Mouse (Mus musculus) lung, postnatal 0 days (tissue): ENCODE measurements around the gene Tspan18. TPM values are rescaled to one million over a fixed set of nuclear protein-coding genes. Genes with fewer than 3 reads are reported as not detected.
A peak's percentile ranks its signal among the peaks of the same experiment; 100 is the strongest.

ENCODE experiments used
- ATAC-seq: fragments of 200-750 bp; cut with Nextera tagmentation; 2 replicates; pipeline ENCODE4 v1.8.0; 2017; ENCODE audit warnings: moderate library complexity
- DNase-seq: peaks from one replicate; pipeline ENCODE4 v3.0.0-alpha.2; 2016; ENCODE audit warnings: low spot score
- H3K27ac ChIP-seq: fragments of 300-500 bp; sonication (generic); 2 replicates; pipeline ENCODE4 v1.5.1; 2014; ENCODE audit warnings: antibody characterized with exemption, mild to moderate bottlenecking, low read length, mixed read lengths
- H3K27me3 ChIP-seq: fragments of 300-500 bp; sonication (generic); replicated peaks from 2 replicates; pipeline ENCODE4 v1.6.1; 2014; ENCODE audit warnings: low read length, mixed read lengths; ENCODE audit not compliant: insufficient read depth
- H3K36me3 ChIP-seq: fragments of 300-500 bp; sonication (generic); 2 replicates; pipeline ENCODE4 v1.6.1; 2014; ENCODE audit warnings: low read length, mixed read lengths; ENCODE audit not compliant: insufficient read depth
- H3K4me1 ChIP-seq: fragments of 300-500 bp; sonication (generic); 2 replicates; pipeline ENCODE4 v1.6.1; 2014; ENCODE audit warnings: antibody characterized with exemption, low read depth, low read length, mixed read lengths; ENCODE audit not compliant: insufficient read depth
- H3K4me2 ChIP-seq: fragments of 300-500 bp; sonication (generic); replicated peaks from 2 replicates; pipeline ENCODE4 v1.6.1; 2014; ENCODE audit warnings: low read depth, mild to moderate bottlenecking, low read length, moderate library complexity, mixed read lengths
- H3K4me3 ChIP-seq: fragments of 300-500 bp; sonication (generic); 2 replicates; pipeline ENCODE4 v1.5.1; 2014; ENCODE audit warnings: low read depth, low read length
- H3K9ac ChIP-seq: fragments of 300-500 bp; sonication (generic); replicated peaks from 2 replicates; pipeline ENCODE4 v1.6.1; 2014; ENCODE audit warnings: low read depth, mild to moderate bottlenecking
- H3K9me3 ChIP-seq: fragments of 300-500 bp; sonication (generic); 2 replicates; pipeline ENCODE4 v1.6.1; 2016; ENCODE audit warnings: low read length, mixed read lengths
- CTCF ChIP-seq: IDR thresholded peaks from 2 replicates; pipeline ENCODE4 v1.5.1; 2016; ENCODE audit warnings: antibody characterized with exemption, mild to moderate bottlenecking
- EP300 ChIP-seq: IDR thresholded peaks from 2 replicates; pipeline ENCODE4 v1.6.1; 2016; ENCODE audit warnings: antibody characterized with exemption, mild to moderate bottlenecking, control low read depth
- WGBS: fragments of 180-500 bp; shearing (Covaris S2); extraction: QIAGEN DNeasy Blood & Tissue Kit; methylation state at CpG from one replicate; pipeline ENCODE4 v1.1.7; 2014; 5-methylcytosine and 5-hydroxymethylcytosine counted together
- polyA plus RNA-seq: library from polyadenylated mRNA; unstranded; fragments of >200 nt; fragmentation: Nextera tagmentation; extraction: Ambion mirVana; gene quantifications from 2 replicates; pipeline ENCODE4 v1.2.1, GENCODE M21; 2015

Gene Tspan18
- polyA plus RNA-seq, 1 experiment from 2014 or later: 36.4 TPM

GRCm38 (mm10) chr2:93220447-93220846 is 113.9 kb downstream of the Tspan18 start:
- no peaks in the 10 kb centered on the region for H3K27me3 ChIP-seq
- H3K4me3 ChIP-seq: no peak overlapping the region
- no peak overlapping the region for H3K9ac ChIP-seq
- TF ChIP-seq CTCF (peak; percentile 23; the same call in 1 of the 2 replicates), EP300 (no peak)
- no peak overlapping the region for H3K4me2 ChIP-seq
- WGBS: 67% methylated on average over 5 of the region's 5 CpGs
- no peaks in the 10 kb centered on the region for H3K9me3 ChIP-seq
- DNase-seq: no peak
- no peak overlapping the region for H3K27ac ChIP-seq
- ATAC-seq: no peak
- no peaks in the 10 kb centered on the region for H3K4me1 ChIP-seq
- no peaks in the 10 kb centered on the region for H3K36me3 ChIP-seq

DNA sequence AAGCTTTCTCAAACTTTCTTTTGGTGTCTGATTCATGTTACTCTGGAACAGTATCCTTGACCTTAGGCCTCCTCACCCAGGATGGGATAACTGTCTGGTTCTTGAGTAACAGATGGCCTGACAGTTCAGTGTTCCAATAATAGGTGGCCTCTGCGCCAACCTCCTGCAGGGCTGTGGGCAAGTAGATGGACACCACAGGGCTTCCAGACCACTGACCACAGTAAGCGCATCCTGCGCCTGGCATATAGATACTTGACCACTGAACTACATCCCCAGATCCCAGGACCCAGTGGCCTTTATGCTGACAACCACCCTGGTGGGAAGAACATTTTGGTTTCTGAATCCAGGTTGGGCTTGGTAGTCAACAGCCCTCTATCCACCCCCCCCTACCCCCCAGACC is 114.7 kb downstream of the Tspan18 start:
- H3K36me3 ChIP-seq: no peaks in the 10 kb centered on the region
- H3K9ac ChIP-seq: no peak overlapping the region
- H3K9me3 ChIP-seq: no peaks in the 10 kb centered on the region
- ATAC-seq (no peak), DNase-seq (no peak)
- H3K4me2 ChIP-seq: no peak overlapping the region
- H3K4me3 ChIP-seq: no peak overlapping the region
- 94% methylated on average over 3 of the region's 3 CpGs for WGBS
- TF ChIP-seq CTCF (no peak), EP300 (no peak)
- H3K4me1 ChIP-seq: no peaks in the 10 kb centered on the region
- H3K27me3 ChIP-seq: no peaks in the 10 kb centered on the region
- no peak overlapping the region for H3K27ac ChIP-seq

DNA sequence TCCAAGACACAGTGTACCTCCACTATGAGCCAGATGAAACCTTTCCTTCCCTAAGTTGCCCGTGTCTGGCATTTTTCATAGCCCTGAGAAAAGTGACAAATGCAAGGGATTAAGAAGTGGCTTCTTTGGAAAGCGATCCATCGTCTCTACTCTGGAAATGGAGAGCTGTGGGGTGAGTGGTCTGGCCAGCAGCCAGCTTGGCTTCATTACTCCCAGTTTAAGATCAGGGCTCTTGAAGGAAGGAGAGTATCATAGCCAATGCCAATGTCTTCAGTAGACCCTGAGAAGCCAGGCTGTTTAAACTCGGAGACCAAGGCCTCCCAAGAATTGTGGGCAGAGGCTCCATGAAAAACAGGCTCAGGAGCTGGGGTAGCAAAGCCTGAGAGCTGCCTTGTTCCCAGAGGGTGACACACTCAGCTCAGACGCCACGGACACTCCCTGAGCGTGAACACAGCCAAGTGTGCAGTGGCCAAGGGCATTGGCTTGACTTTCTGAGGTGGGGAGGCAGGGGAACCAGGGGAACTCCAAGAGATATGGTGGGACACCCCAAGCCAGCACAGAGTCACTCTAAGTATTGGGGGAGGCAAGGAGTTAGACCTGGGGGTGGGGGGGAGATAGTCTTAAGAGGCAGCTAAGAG is 115.8 kb downstream of the Tspan18 start:
- H3K4me3 ChIP-seq: no peak overlapping the region
- no peak overlapping the region for H3K27ac ChIP-seq
- no peaks in the 10 kb centered on the region for H3K36me3 ChIP-seq
- H3K4me1 ChIP-seq: no peaks in the 10 kb centered on the region
- no peak for TF ChIP-seq CTCF
- TF ChIP-seq EP300: no peak
- WGBS: 59% methylated on average over 7 of the region's 7 CpGs
- no peak overlapping the region for H3K9ac ChIP-seq
- H3K27me3 ChIP-seq: no peaks in the 10 kb centered on the region
- DNase-seq (no peak), ATAC-seq (no peak)
- H3K9me3 ChIP-seq: no peaks in the 10 kb centered on the region
- no peak overlapping the region for H3K4me2 ChIP-seq

GRCm38 (mm10) chr2:93217015-93217414 is 117.3 kb downstream of the Tspan18 start:
- Histone ChIP-seq H3K9ac (no peak overlapping the region), H3K36me3 (no peaks in the 10 kb centered on the region), H3K4me2 (no peak overlapping the region), H3K9me3 (no peaks in the 10 kb centered on the region), H3K27ac (no peak overlapping the region), H3K4me3 (no peak overlapping the region), H3K27me3 (no peaks in the 10 kb centered on the region), H3K4me1 (no peaks in the 10 kb centered on the region)
- peak; percentile 90 for DNase-seq
- peak; percentile 72 for ATAC-seq
- TF ChIP-seq CTCF (peak; percentile 81), EP300 (no peak)
- WGBS: 21% methylated on average over 7 of the region's 7 CpGs

DNA sequence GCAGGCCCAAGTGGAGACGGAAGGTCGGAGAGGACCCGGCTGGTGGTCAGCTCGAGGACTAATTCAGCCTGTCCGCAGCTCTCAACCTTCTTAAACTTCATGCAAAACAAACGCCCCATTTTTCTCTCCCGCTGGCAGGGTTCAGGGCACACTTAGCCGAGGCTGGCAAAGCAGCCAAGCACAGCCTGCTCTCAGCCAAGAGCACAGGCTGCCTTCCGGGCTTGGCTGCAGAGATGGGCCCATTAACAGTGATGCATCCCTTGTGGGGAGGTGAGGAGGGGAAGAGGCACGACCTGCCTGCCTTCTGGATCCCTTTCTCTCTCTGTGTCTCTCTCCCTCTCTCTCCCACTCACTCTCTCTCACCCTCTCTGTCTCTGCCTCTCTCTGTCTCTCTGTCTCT is 118.5 kb downstream of the Tspan18 start:
- no peak for ATAC-seq

GRCm38 (mm10) chr2:93214192-93214591 is 120.1 kb downstream of the Tspan18 start:
- Histone ChIP-seq H3K27me3 (no peaks in the 10 kb centered on the region), H3K4me2 (no peak overlapping the region)
- ATAC-seq: peak; percentile 61

More for the DNA sequence above, 118.5 kb downstream of the Tspan18 start:
- no peak for DNase-seq
- H3K4me1 ChIP-seq: no peaks in the 10 kb centered on the region
- no peaks in the 10 kb centered on the region for H3K36me3 ChIP-seq
- H3K9me3 ChIP-seq: no peaks in the 10 kb centered on the region
- H3K4me3 ChIP-seq: no peak overlapping the region
- no peaks in the 10 kb centered on the region for H3K27me3 ChIP-seq
- H3K27ac ChIP-seq: no peak overlapping the region
- whole genome bisulfite sequencing: 74% methylated on average over 10 of the region's 10 CpGs
- H3K4me2 ChIP-seq: no peak overlapping the region
- TF ChIP-seq EP300: no peak
- no peak for TF ChIP-seq CTCF
- H3K9ac ChIP-seq: no peak overlapping the region

GRCm38 (mm10) chr2:93212865-93213264 is 121.4 kb downstream of the Tspan18 start:
- no peaks in the 10 kb centered on the region for H3K27me3 ChIP-seq
- 97% methylated on average over 2 of the region's 2 CpGs for WGBS

More at GRCm38 (mm10) chr2:93214192-93214591, 120.1 kb downstream of the Tspan18 start:
- no peak for DNase-seq
- Histone ChIP-seq H3K9me3 (no peaks in the 10 kb centered on the region), H3K9ac (no peak overlapping the region), H3K4me3 (no peak overlapping the region), H3K36me3 (no peaks in the 10 kb centered on the region), H3K27ac (no peak overlapping the region), H3K4me1 (no peaks in the 10 kb centered on the region)
- 50% methylated on average over 1 of the region's 1 CpGs for WGBS
- TF ChIP-seq EP300 (0 out of 2 replicates have a peak, but pooled peaks have one; percentile 24), CTCF (no peak)

More at GRCm38 (mm10) chr2:93212865-93213264, 121.4 kb downstream of the Tspan18 start:
- Histone ChIP-seq H3K9ac (no peak overlapping the region), H3K36me3 (no peaks in the 10 kb centered on the region), H3K27ac (no peak overlapping the region), H3K4me3 (no peak overlapping the region), H3K9me3 (no peaks in the 10 kb centered on the region), H3K4me2 (no peak overlapping the region), H3K4me1 (no peaks in the 10 kb centered on the region)
- DNase-seq (no peak), ATAC-seq (no peak)
- TF ChIP-seq CTCF (no peak), EP300 (no peak)
